Comparison of ENCODE assay signal across 9 mouse cellular contexts in the genomic region with DNA sequence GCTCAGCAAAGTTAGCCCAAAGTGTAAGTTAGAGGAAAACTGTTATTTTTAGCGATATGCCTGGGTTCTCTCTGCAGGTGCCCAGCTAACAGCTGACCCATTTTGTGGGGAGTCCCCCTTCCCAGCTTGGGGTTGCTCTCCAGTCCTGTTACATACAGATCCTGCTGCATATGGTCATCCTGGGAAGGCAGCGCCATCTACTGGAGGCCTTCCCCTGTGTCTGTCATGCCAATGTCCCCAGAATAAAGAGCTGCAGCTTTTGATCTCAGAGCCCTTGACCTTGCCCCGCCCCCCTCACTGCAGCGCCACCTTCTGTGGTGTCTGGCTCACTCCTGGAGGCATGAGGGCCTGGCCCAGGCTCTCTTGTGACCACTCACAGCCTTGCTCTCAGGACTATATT. TPM values are rescaled to one million over a fixed set of nuclear protein-coding genes. Genes with fewer than 3 reads are reported as not detected.
DNase-seq lines count a peak whose midpoint lies in the region; ATAC-seq and TF ChIP-seq lines count a peak whose summit lies in the region.
"Had no signal": no experiment of that assay in that cellular context is flagged by ENCODE, and none has a peak within 500 bp of the region (broad histone marks: within the 10 kb centered on the region; RNA-seq: fewer than 3 reads in every experiment).

No protein-coding gene starts in this region.

- H3K27ac ChIP-seq in forebrain, embryonic 10.5 days, result no peak overlapping the region
- no peak overlapping the region for H3K27ac ChIP-seq in forebrain, embryonic 13.5 days
- H3K27ac ChIP-seq in ES-E14 (ENCODE audit: insufficient read depth, low read depth, low read length, poor library complexity, severe bottlenecking), result no peak overlapping the region
- H3K27ac ChIP-seq: limb, embryonic 13.5 days had no signal

- peak; percentile 53 for DNase-seq in forebrain, embryonic 10.5 days (ENCODE audit: extremely low spot score, low spot score)
- peak; percentile 68 for DNase-seq in ES-E14 (ENCODE audit: low read depth, low spot score)
- DNase-seq in cerebellum, adult 11 months, result peak; percentile 66
- DNase-seq in kidney, postnatal 25 days, result peak; percentile 83 to 86
- peak; percentile 36 for DNase-seq in lung, adult 2 months
- peak; percentile 42 for DNase-seq in right cerebral cortex, postnatal 25 days

- TF ChIP-seq CTCF in lung, adult 2 months (IDR thresholded peaks at IDR 0.05; ENCODE audit: insufficient read depth, low read length), result peak; percentile 90

- no peak overlapping the region for H3K9ac ChIP-seq in forebrain, embryonic 13.5 days
- H3K9ac ChIP-seq in ES-E14 (ENCODE audit: insufficient read depth, low read depth, low read length, poor library complexity, severe bottlenecking), result no peak overlapping the region

- no peaks in the 10 kb centered on the region for H3K4me1 ChIP-seq in forebrain, embryonic 10.5 days
- no peaks in the 10 kb centered on the region for H3K4me1 ChIP-seq in forebrain, embryonic 13.5 days
- H3K4me1 ChIP-seq in ES-E14 (ENCODE audit: control insufficient read depth in 2 of 2, insufficient read depth in 2 of 2, low read length in 2 of 2, poor library complexity in 1 of 2), result peaks cover 0 to 2% of the 10 kb centered on the region in 2 experiments; a peak in 1 of 4 replicates
- H3K4me1 ChIP-seq in lung, adult 2 months (ENCODE audit: control insufficient read depth, insufficient read depth, low read length), result no peaks in the 10 kb centered on the region
- H3K4me1 ChIP-seq: limb, embryonic 13.5 days had no signal

- no peaks in the 10 kb centered on the region for H3K27me3 ChIP-seq in forebrain, embryonic 10.5 days (ENCODE audit: poor library complexity, severe bottlenecking)
- H3K27me3 ChIP-seq in forebrain, embryonic 13.5 days, result no peaks in the 10 kb centered on the region
- H3K27me3 ChIP-seq: limb, embryonic 13.5 days had no signal

- H3K9me3 ChIP-seq in forebrain, embryonic 10.5 days, result no peaks in the 10 kb centered on the region
- H3K9me3 ChIP-seq in forebrain, embryonic 13.5 days (replicated peaks), result no peaks in the 10 kb centered on the region
- no peaks in the 10 kb centered on the region for H3K9me3 ChIP-seq in ES-E14 (ENCODE audit: control insufficient read depth, insufficient read depth, low read depth, low read length)
- H3K9me3 ChIP-seq: limb, embryonic 13.5 days had no signal

- WGBS in forebrain, embryonic 10.5 days, result 64% methylated on average over 4 of the region's 4 CpGs
- 58% methylated on average over 4 of the region's 4 CpGs for WGBS in forebrain, embryonic 13.5 days
- 52% methylated on average over 4 of the region's 4 CpGs for WGBS in lung, adult 2 months

- H3K36me3 ChIP-seq in forebrain, embryonic 10.5 days (replicated peaks), result peaks cover 98% of the 10 kb centered on the region
- H3K36me3 ChIP-seq in forebrain, embryonic 13.5 days (ENCODE audit: poor library complexity, severe bottlenecking), result peaks cover 19% of the 10 kb centered on the region
- H3K36me3 ChIP-seq in ES-E14 (ENCODE audit: control insufficient read depth, insufficient read depth, low read length, poor library complexity, severe bottlenecking), result peaks cover 85% of the 10 kb centered on the region
- H3K36me3 ChIP-seq: limb, embryonic 13.5 days had no signal

- H3K4me2 ChIP-seq in forebrain, embryonic 13.5 days, result no peak overlapping the region
- H3K4me2 ChIP-seq: limb, embryonic 13.5 days had no signal

- TF ChIP-seq POLR2A in lung, adult 2 months (IDR thresholded peaks at IDR 0.05; ENCODE audit: borderline replicate concordance, extremely low read depth, low read depth, low read length), result no peak

- in situ Hi-C loops in ES-E14 (cut with MboI; ENCODE audit: low sequenced_read_pairs in 2 of 2, unreplicated experiment in 2 of 2), result no loop called here

- no peak for ATAC-seq in forebrain, embryonic 13.5 days
- ATAC-seq in frontal cortex, adult (ENCODE audit: low TSS enrichment), result peak; percentile 69

- H3K4me3 ChIP-seq in forebrain, embryonic 10.5 days, result no peak overlapping the region
- H3K4me3 ChIP-seq in forebrain, embryonic 13.5 days, result no peak overlapping the region
- no peak overlapping the region for H3K4me3 ChIP-seq in ES-E14 (ENCODE audit: insufficient read depth in 1 of 2, low read depth in 1 of 2, low read length in 2 of 2, poor library complexity in 1 of 2, severe bottlenecking in 1 of 2)
- H3K4me3 ChIP-seq in lung, adult 2 months (replicated peaks; ENCODE audit: extremely low read depth, low read depth, low read length), result no peak overlapping the region
- H3K4me3 ChIP-seq: limb, embryonic 13.5 days had no signal

TF ChIP-seq in ES-E14, 5 proteins besides CTCF, POLR2A, EP300 and RAD21:
- TF ChIP-seq HCFC1 (IDR thresholded peaks at IDR 0.05; ENCODE audit: borderline replicate concordance, insufficient read depth, low read length), result no peak

RNA-seq across cellular contexts. Expression of gene Slc19a1, which starts 38.0 kb away (rescaled TPM):
- 37.1 and 44.4 TPM in 2 replicates for polyA plus RNA-seq in forebrain, embryonic 10.5 days (2016; fragmentation: Nextera tagmentation; extraction: Ambion mirVana)
- 28.0 and 33.7 TPM in 2 replicates for polyA plus RNA-seq in forebrain, embryonic 13.5 days (2015; fragmentation: Nextera tagmentation; extraction: Ambion mirVana)
- total RNA-seq in ES-E14 (2012; rRNA removed), result 32.4 and 47.5 TPM in 2 replicates
- 26.4 and 26.7 TPM in 2 replicates for polyA plus RNA-seq in lung, adult 2 months (2012; rRNA removed)
